Mouse (Mus musculus) limb, embryonic 15.5 days (tissue): ENCODE measurements around the gene Htr3b. TPM values are rescaled to one million over a fixed set of nuclear protein-coding genes. Genes with fewer than 3 reads are reported as not detected.
"Not testable (repeated sequence)": the region's sequence is repeated elsewhere in the genome, so short reads cannot be mapped to it uniquely, and the experiment has no call there.

ENCODE experiments used
- ATAC-seq: fragments of 200-750 bp; cut with Nextera tagmentation; 2 replicates; pipeline ENCODE4 v1.8.0; 2017; ENCODE audit warnings: low read depth, moderate TSS enrichment; ENCODE audit not compliant: insufficient number of reproducible peaks, low FRiP score, low TSS enrichment
- H3K27ac ChIP-seq: fragments of 300-500 bp; sonication (generic); 2 replicates; pipeline ENCODE4 v1.5.1; 2015; ENCODE audit warnings: moderate library complexity, mild to moderate bottlenecking, inconsistent platforms
- H3K27me3 ChIP-seq: fragments of 300-500 bp; sonication (generic); 2 replicates; pipeline ENCODE4 v1.6.1; 2015; ENCODE audit warnings: inconsistent platforms
- H3K36me3 ChIP-seq: fragments of 300-500 bp; sonication (generic); 2 replicates; pipeline ENCODE4 v1.6.1; 2015; ENCODE audit warnings: inconsistent platforms
- H3K4me1 ChIP-seq: fragments of 300-500 bp; sonication (generic); 2 replicates; pipeline ENCODE4 v1.6.1; 2015; ENCODE audit warnings: inconsistent platforms
- H3K4me2 ChIP-seq: fragments of 300-500 bp; sonication (generic); 2 replicates; pipeline ENCODE4 v1.6.1; 2015; ENCODE audit warnings: mild to moderate bottlenecking, inconsistent platforms
- H3K4me3 ChIP-seq: fragments of 300-500 bp; sonication (generic); 2 replicates; pipeline ENCODE4 v1.5.1; 2015; ENCODE audit warnings: mild to moderate bottlenecking, inconsistent platforms
- H3K9ac ChIP-seq: fragments of 300-500 bp; sonication (generic); 2 replicates; pipeline ENCODE4 v1.6.1; 2015; ENCODE audit warnings: inconsistent platforms
- H3K9me3 ChIP-seq: fragments of 300-500 bp; sonication (generic); 2 replicates; pipeline ENCODE4 v1.6.1; 2016; ENCODE audit warnings: inconsistent platforms
- WGBS: fragments of 180-500 bp; shearing (Covaris S2); methylation state at CpG from one replicate; pipeline ENCODE4 v1.1.7; 2015; 5-methylcytosine and 5-hydroxymethylcytosine counted together
- polyA plus RNA-seq: library from polyadenylated mRNA; unstranded; fragments of >200 nt; fragmentation: Nextera tagmentation; extraction: Ambion mirVana; gene quantifications from 2 replicates; pipeline ENCODE4 v1.2.1, GENCODE M21; 2015

Htr3b gene
- polyA plus RNA-seq = not detected in 2 replicates

DNA sequence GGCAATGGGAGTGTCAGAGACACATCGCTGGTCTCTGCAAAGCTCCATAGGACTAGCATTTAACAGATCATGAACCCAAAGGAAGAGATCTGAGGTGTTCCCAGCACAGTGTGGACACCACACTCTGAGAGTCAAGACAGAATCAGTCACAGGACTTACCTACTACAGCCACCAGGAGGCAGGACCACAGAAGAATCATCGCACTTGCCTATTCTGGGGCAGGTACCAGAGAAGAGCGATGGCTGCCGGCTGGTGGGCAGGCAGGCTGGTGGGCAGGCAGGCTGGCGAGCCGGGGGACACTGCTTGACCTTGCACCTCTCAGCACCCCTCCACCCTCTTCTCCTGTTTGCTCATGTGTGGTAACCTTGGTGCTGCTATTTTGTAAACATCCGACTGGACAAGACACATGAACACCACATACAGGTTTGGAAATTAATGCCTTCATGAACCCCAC is at the start of gene Htr3b:
Htr3b (minus strand) TSS at position 404 of the 454 bp plus-strand sequence.
- no peak for ATAC-seq
- Histone ChIP-seq H3K36me3 (no peaks in the 10 kb centered on the region), H3K4me3 (no peak within 1 kb of the TSS), H3K4me1 (no peaks in the 10 kb centered on the region), H3K4me2 (no peak within 1 kb of the TSS), H3K27me3 (peaks cover 27% of the 10 kb centered on the region; the same call in 1 of the 2 replicates), H3K27ac (no peak within 1 kb of the TSS), H3K9ac (no peak within 1 kb of the TSS), H3K9me3 (no peaks in the 10 kb centered on the region)
- WGBS = 68% methylated on average over 7 of the region's 7 CpGs

DNA sequence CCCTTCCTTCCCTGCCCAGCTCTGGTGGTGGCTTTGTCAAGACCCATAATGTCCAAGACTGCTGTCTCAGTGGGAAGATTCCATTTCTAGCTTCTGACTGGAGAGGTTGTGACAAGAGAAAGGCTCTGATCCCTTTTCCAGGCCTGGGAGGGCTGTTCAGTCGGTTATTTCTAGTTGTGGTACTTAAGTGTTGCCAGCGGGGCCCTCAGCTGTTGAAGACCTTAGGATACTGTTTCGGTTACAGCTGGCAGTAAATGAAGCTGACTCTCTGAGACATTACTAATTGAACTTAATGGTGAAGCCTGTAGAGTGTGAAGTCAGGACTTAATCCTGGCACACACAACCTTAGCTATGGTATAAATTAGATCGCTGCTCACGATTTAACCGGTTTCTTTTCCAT is 34.5 kb upstream of the Htr3b start:
- Histone ChIP-seq H3K4me1 (no peaks in the 10 kb centered on the region), H3K4me3 (no peak overlapping the region), H3K4me2 (no peak overlapping the region), H3K36me3 (peaks cover 26% of the 10 kb centered on the region; the same call in 1 of the 2 replicates), H3K27ac (no peak overlapping the region), H3K9ac (no peak overlapping the region), H3K9me3 (no peaks in the 10 kb centered on the region), H3K27me3 (no peaks in the 10 kb centered on the region)
- no peak for ATAC-seq
- WGBS = 66% methylated on average over 6 of the region's 6 CpGs

DNA sequence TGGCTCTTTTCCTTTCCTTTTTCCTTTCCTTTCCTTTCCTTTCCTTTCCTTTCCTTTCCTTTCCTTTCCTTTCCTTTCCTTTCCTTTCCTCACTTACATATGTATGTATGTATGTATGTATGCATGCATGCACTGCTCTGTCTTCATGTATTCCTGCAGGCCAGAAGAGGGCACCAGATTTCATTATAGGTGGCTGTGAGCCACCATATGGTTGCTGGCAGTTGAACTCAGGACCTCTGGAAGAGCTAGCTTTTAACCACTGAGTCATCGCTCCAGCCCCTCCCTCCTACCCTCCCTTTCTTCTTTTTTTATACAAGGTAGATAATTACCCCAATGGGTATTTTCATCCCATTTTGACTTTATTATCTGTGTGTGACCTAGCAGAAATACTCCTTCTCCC is 30.9 kb upstream of the Htr3b start:
- no peak overlapping the region for H3K9ac ChIP-seq
- no peaks in the 10 kb centered on the region for H3K27me3 ChIP-seq
- H3K4me2 ChIP-seq = no peak overlapping the region
- peaks cover 6% of the 10 kb centered on the region; the same call in 1 of the 2 replicates for H3K36me3 ChIP-seq
- 96% methylated on average over 1 of the region's 1 CpGs for WGBS
- H3K27ac ChIP-seq = no peak overlapping the region
- no peaks in the 10 kb centered on the region for H3K4me1 ChIP-seq
- no peak overlapping the region for H3K4me3 ChIP-seq
- no peaks in the 10 kb centered on the region for H3K9me3 ChIP-seq
- ATAC-seq = no peak

DNA sequence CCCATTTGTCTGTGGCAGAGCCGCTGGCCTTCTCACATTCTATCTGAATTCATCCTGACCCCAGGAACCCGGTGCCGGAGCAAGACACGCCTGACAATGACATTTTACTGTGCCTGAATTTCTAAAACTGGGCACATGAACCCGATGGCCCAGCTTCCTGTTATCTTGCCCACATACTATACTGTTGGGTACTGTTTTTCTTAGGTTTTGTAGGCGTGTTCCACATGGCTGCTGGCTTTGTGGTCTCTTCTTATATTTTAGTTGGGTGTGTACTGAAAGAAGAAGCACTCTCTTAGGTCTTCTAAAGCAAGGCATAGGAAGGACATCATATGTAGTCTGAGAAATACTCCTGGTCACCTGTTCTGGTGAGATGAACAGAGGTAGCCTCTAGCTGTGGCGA is 30.0 kb upstream of the Htr3b start:
- peaks cover 3% of the 10 kb centered on the region; the same call in 1 of the 2 replicates for H3K36me3 ChIP-seq
- no peaks in the 10 kb centered on the region for H3K4me1 ChIP-seq
- WGBS = 93% methylated on average over 7 of the region's 7 CpGs
- no peak for ATAC-seq
- H3K9me3 ChIP-seq = no peaks in the 10 kb centered on the region
- no peak overlapping the region for H3K9ac ChIP-seq
- H3K27me3 ChIP-seq = no peaks in the 10 kb centered on the region
- H3K4me3 ChIP-seq = no peak overlapping the region
- H3K4me2 ChIP-seq = no peak overlapping the region
- no peak overlapping the region for H3K27ac ChIP-seq

DNA sequence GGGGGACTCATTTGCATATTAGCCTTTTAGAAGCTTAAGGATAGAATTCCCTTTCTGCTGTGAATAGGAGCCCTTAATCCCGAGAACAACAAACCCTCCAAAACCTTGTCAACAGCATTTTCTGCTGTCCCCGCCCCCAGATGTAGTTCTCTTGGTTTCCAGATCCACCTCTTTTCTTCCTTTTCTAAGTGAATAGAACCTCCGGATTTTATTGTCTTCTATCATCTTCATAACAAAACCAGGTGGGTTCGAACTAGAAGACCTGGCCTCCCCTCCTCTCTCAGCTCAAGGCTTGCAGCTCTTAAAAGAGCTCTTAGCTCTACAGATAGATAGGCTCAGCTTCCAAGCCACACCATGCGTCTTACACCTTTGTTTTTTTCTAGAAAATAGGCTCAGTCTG is 26.9 kb upstream of the Htr3b start:
- ATAC-seq = no peak
- H3K27me3 ChIP-seq = no peaks in the 10 kb centered on the region
- no peak overlapping the region for H3K9ac ChIP-seq
- H3K4me1 ChIP-seq = peaks cover 9% of the 10 kb centered on the region; the same call in 1 of the 2 replicates
- H3K36me3 ChIP-seq = no peaks in the 10 kb centered on the region
- no peak overlapping the region for H3K27ac ChIP-seq
- H3K4me3 ChIP-seq = no peak overlapping the region
- H3K9me3 ChIP-seq = no peaks in the 10 kb centered on the region
- WGBS = 84% methylated on average over 5 of the region's 5 CpGs
- no peak overlapping the region for H3K4me2 ChIP-seq

DNA sequence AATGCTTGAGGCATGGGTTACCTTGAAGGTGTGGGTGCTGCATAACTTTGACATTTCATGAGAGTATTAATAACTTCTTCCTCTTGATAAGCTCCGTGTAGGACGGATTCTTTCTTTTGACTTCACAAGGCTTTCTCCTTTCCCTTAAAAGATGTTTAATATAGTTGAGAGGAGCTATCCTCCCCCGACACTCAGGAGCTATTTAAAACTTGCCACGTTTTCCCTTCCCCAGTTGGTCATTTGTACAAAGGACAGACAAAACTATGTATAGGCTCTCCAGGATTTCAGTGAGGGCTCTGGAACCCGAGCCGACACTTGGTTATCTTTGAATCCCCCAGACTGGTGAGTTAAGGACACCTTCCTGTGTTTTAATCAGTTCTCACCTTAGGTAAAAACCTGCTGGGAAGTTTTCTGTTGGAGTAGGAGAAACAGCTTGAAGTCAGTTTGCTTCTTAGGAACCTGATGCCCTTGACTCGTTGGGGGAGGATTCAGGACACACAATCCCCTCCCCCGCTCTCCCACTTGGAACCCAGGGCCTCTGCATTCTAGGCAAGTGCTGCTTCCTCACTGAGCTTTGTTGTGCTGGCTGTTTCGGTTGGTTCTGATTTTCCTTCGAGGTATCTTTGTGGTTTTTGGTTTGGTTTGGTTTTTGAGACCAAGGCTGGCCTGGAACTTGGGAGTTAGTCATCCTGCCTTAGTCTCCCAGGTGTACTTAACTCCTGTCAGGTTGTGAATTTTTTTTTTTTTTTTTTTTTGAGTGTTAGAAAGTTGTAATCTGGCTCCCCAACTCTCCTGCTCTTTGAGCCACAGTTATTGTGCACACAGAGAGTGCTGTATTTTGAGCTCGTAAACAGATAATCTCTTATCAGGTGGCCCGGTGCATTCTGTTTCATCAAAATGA is 22.7 kb upstream of the Htr3b start:
- Histone ChIP-seq H3K4me3 (peak overlapping the region; percentile 5; the same call in 1 of the 2 replicates), H3K9ac (no peak overlapping the region)
- WGBS = 32% methylated on average over 12 of the region's 12 CpGs

DNA sequence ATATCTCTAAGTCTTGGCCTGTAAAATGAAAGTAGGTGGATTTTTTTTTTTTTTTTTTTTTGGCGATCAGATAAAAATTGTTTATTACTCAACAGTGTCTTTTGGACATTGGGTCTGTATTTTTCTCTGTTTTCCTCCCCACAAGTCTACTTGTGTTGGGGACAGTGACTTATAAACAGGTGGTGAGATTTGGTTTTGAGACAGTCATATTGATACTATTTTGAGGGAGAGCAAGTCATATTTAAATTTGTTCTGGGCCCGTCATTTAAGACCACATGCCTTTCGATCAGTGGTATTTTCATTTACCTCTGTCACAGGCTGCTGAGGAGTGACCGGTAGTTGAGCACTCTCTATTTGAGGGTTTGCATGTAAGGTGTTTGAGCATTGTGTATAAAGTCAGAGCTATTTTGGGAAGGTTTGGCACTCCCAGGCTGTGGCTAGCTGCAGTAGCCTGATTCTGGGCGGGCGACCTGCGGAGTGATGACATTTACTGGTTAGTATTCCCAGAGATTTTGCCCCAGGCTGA is 21.9 kb upstream of the Htr3b start:
- H3K9ac ChIP-seq = no peak overlapping the region

More for the DNA sequence above, 22.7 kb upstream of the Htr3b start:
- Histone ChIP-seq H3K4me2 (0 out of 2 replicates have a peak overlapping the region, but pooled peaks have one; percentile 22), H3K4me1 (peaks cover 13% of the 10 kb centered on the region; the same call in 1 of the 2 replicates), H3K27ac (no peak overlapping the region), H3K27me3 (no peaks in the 10 kb centered on the region), H3K36me3 (no peaks in the 10 kb centered on the region), H3K9me3 (no peaks in the 10 kb centered on the region)
- ATAC-seq = no peak

DNA sequence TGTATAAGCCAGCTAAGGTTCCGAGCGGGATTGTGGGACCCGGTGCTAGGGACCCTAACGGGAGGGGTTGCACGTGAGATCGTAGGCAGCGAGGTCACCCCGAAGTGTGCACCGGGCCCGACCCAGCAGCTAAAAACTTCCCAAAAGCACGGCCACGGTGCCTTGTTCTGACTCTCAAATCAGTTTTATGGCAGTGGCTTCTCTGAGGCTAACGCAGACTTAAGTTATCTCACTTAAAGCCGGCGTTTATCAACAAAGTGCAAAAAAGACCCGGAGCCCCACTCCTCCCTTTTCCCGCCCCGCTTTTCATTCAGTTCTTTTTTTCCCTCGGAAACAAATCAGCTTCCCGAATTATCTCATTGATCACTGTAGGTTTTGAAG is 20.9 kb upstream of the Htr3b start:
- WGBS = under 1% methylated on average over 20 of the region's 20 CpGs
- H3K27ac ChIP-seq = peak overlapping the region; percentile 76

More for the DNA sequence above, 21.9 kb upstream of the Htr3b start:
- Histone ChIP-seq H3K4me3 (peak overlapping the region; percentile 5; the same call in 1 of the 2 replicates), H3K4me2 (peak overlapping the region; percentile 22; the same call in 1 of the 2 replicates), H3K27ac (no peak overlapping the region), H3K27me3 (no peaks in the 10 kb centered on the region), H3K36me3 (no peaks in the 10 kb centered on the region), H3K4me1 (peaks cover 13% of the 10 kb centered on the region; the same call in 1 of the 2 replicates), H3K9me3 (no peaks in the 10 kb centered on the region)
- 34% methylated on average over 7 of the region's 7 CpGs for WGBS
- ATAC-seq = no peak

DNA sequence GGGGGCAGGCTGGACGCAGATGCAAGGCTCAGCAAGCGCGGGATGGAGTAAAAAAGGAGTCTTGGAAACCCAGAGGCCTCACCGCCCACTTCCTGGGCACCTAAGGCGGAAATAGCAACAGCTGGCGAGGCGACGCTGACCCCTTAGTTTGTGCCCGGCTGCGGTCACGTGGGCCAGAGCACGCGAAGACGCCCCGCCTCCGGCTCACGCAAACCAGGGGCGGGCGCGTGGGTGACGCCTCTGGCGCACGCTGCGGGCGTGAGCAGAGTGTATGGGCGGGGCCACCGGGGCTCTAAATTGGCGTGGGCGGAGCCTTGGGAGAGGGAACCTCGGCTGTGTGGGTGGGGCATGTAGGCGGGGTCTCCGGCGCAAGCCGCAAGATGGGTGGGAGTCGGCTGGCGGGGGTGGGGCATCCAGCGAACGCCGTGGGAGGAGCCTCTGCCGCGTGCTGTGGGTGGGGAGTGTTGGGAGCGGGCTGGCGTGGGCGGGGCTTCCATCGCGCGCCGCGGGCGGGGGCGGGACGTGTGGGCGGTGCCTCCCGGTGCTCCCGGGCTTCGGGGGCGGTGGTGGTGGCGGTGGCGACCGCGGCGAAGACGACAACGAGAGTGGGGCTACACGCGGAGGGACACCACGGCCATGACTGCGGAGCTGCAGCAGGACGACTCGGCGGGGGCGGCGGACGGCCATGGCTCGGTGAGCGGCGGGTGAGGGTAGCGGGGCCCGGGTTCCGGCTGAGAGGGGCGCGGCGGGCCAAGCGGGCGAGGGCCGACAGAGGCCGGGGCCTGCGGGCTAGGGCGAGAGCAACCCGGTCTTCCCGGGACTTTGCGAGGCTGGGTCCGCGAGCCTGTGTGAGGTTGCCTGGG is 20.3 kb upstream of the Htr3b start, which contains the start of gene Usp28:
Usp28 (plus strand) TSS at position 531 of the 863 bp plus-strand sequence.
- H3K27ac ChIP-seq = peak within 1 kb of the TSS; percentile 90
- peak within 1 kb of the TSS; percentile 84 for H3K4me3 ChIP-seq
- H3K36me3 ChIP-seq = no peaks in the 10 kb centered on the region
- H3K4me2 ChIP-seq = peak within 1 kb of the TSS; percentile 73
- H3K9ac ChIP-seq = peak within 1 kb of the TSS; percentile 70
- peaks cover 13% of the 10 kb centered on the region; the same call in 1 of the 2 replicates for H3K4me1 ChIP-seq
- H3K9me3 ChIP-seq = no peaks in the 10 kb centered on the region
- no peaks in the 10 kb centered on the region for H3K27me3 ChIP-seq
- peak; percentile 95 for ATAC-seq
- WGBS = under 1% methylated on average over 89 of the region's 94 CpGs

More for the DNA sequence above, 20.9 kb upstream of the Htr3b start:
- no peaks in the 10 kb centered on the region for H3K27me3 ChIP-seq
- no peak for ATAC-seq
- H3K36me3 ChIP-seq = no peaks in the 10 kb centered on the region
- H3K4me1 ChIP-seq = peaks cover 13% of the 10 kb centered on the region; the same call in 1 of the 2 replicates
- H3K4me2 ChIP-seq = peak overlapping the region; percentile 73
- peak overlapping the region; percentile 84 for H3K4me3 ChIP-seq
- no peaks in the 10 kb centered on the region for H3K9me3 ChIP-seq
- peak overlapping the region; percentile 70 for H3K9ac ChIP-seq

DNA sequence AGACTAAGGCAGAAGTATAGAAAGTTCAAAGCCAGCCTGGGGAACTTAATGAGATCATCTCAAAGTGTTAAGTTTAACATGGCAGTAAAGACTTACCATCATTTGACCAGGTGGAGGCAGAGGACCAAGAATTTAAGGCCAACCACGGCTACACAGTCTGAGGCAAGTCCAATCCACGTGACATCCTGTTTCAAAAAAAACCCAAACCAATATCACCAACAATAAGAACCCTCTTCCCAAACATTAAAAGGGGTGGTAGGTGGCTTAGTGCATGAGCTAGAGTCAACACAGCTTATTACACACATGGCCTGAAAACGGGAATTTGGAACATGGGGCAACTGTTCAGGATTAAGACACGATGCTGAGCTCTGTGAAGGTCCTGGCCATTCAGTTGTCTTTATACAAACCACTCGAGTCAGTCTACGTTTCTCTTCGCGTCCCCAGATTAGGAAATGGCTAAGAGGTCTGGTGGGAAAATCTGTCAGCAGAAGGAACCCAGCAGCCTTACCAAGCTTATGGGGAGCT is 19.6 kb upstream of the Htr3b start:
- 20% methylated on average over 8 of the region's 8 CpGs for WGBS
- peak overlapping the region; percentile 54; the same call in 1 of the 2 replicates for H3K9ac ChIP-seq
- no peaks in the 10 kb centered on the region for H3K27me3 ChIP-seq
- ATAC-seq = no peak
- peak overlapping the region; percentile 90 for H3K27ac ChIP-seq
- peak overlapping the region; percentile 73 for H3K4me2 ChIP-seq
- H3K9me3 ChIP-seq = no peaks in the 10 kb centered on the region
- H3K4me1 ChIP-seq = peaks cover 13% of the 10 kb centered on the region; the same call in 1 of the 2 replicates
- H3K36me3 ChIP-seq = no peaks in the 10 kb centered on the region
- peak overlapping the region; percentile 84 for H3K4me3 ChIP-seq

DNA sequence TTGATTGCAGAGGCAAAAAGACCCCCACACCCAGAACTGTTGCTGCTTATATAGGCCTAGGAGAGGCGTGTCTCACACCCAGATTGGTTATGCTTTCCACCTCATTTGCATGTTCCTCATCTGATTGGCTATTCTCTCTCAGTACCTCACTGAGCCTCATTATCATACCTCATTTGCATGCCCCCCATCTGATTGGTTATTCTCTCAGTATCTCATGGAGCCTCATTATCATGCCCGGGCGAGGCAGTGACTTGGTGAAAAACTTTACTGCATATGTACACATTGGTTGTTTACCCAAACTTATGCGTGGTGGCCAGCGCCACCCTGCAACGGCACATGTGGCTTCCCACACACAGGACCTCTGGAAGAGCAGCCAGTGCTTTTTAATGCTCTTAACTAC is 19.0 kb upstream of the Htr3b start:
- not testable (repeated sequence) for H3K9me3 ChIP-seq, H3K27me3 ChIP-seq, H3K36me3 ChIP-seq, H3K4me2 ChIP-seq, H3K9ac ChIP-seq, H3K4me3 ChIP-seq, H3K27ac ChIP-seq, ATAC-seq
- H3K4me1 ChIP-seq = peaks cover 13% of the 10 kb centered on the region; the same call in 1 of the 2 replicates
- WGBS = 95% methylated on average over 6 of the region's 6 CpGs
